Mouse (Mus musculus): ENCODE results near the gene Ppp2r2d.

The Ppp2r2d gene

GRCm38 (mm10) chr7:138923756-138924425 is 78.0 kb downstream of the Ppp2r2d start:
- DNase-seq (ENCODE audit: low spot score in 2 of 2): no peak

- DNase-seq (ENCODE audit: low spot score in 2 of 2): no peak
Observed at GRCm38 (mm10) chr7:138928456-138928855, 82.6 kb downstream of the Ppp2r2d start.

Data from urinary bladder, postnatal 36 days (tissue).